Mouse (Mus musculus): ENCODE results near the gene Gpr34. TPM values are rescaled to one million over a fixed set of nuclear protein-coding genes. Genes with fewer than 3 reads are reported as not detected.

Gpr34 gene
- polyA plus RNA-seq, 1 experiment from 2014 or later: 1.8 TPM

DNA sequence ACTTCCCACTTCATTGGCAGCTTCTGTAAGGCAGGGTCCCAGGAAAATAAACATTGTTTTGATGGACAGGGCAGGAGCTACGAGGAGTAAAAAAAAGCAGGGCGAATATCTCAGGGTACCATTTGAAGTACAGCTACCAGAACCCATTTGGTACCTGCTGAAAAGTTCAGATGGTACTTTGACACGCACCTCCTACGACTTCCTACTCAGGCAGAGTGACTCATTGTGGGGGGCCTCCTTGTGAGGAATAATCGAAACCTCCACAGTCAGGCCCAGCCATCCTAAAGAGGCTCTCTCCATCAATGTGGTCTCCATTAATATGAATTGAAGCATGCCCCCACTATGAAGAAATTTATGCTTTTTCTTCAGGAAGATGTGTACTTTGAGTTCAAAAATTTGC is 9.2 kb upstream of the Gpr34 start:
- no peak overlapping the region for H3K4me3 ChIP-seq
- H3K4me2 ChIP-seq: no peak overlapping the region
- peaks cover 4% of the 10 kb centered on the region; the same call in 1 of the 2 replicates for H3K27me3 ChIP-seq (replicated peaks)
- H3K27ac ChIP-seq (replicated peaks): no peak overlapping the region
- H3K9me3 ChIP-seq: no peaks in the 10 kb centered on the region
- H3K36me3 ChIP-seq: no peaks in the 10 kb centered on the region
- H3K4me1 ChIP-seq: no peaks in the 10 kb centered on the region
- WGBS: 77% methylated on average over 5 of the region's 5 CpGs
- ATAC-seq (ENCODE audit: extremely low read depth, insufficient number of reproducible peaks, low FRiP score, low TSS enrichment): no peak
- H3K9ac ChIP-seq: no peak overlapping the region

DNA sequence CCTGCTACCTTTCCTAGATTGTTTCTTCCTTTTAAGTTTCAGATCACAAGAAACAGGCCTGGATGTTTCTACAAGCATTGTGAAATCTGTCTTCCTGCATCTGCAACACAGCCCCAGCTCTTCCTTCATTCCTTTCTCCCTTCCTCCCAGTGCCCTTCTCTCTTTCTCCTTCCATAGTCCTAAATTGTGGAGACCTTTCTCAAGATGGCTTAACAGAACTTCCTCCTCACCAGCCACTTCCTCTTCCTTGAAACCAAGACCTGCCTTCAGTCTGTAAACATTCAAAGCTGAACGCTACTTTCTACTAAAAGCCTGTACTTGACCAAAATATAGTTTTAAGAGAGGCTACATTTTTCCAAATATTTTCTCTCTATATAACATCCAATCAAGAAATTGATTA is 4.5 kb downstream of the Gpr34 start:
- H3K9ac ChIP-seq: no peak overlapping the region
- no peak for ATAC-seq (ENCODE audit: extremely low read depth, insufficient number of reproducible peaks, low FRiP score, low TSS enrichment)
- no peak overlapping the region for H3K27ac ChIP-seq (replicated peaks)
- H3K4me2 ChIP-seq: no peak overlapping the region
- H3K36me3 ChIP-seq: no peaks in the 10 kb centered on the region
- H3K9me3 ChIP-seq: no peaks in the 10 kb centered on the region
- no peak overlapping the region for H3K4me3 ChIP-seq
- 0 out of 2 replicates have a peak, but pooled peaks cover 6% of the 10 kb centered on the region for H3K4me1 ChIP-seq
- H3K27me3 ChIP-seq (replicated peaks): no peaks in the 10 kb centered on the region; the same call in 1 of the 2 replicates
- 72% methylated on average over 1 of the region's 1 CpGs for WGBS

DNA sequence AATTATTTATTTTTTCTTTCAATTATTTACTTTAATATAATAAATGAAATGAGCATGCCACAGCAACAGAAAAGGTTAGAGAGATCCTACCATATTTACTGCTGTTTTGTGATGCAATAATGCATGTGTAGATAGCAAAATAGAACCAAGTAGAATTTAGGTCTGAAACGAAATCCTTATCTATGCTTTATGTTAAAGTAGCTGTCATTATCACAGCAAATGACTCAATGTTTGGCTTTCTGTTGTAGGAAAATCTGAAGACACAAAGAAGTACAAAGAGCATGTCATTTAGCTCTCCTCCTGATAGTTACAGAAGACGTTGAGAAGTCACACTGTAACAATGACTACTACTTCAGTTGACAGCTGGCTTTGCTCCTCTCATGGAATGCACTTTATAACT is 7.0 kb downstream of the Gpr34 start:
- H3K27me3 ChIP-seq (replicated peaks): no peaks in the 10 kb centered on the region; the same call in 1 of the 2 replicates
- H3K9ac ChIP-seq: no peak overlapping the region
- H3K9me3 ChIP-seq: no peaks in the 10 kb centered on the region
- H3K27ac ChIP-seq (replicated peaks): no peak overlapping the region
- 33% methylated on average over 2 of the region's 2 CpGs for WGBS
- no peak overlapping the region for H3K4me2 ChIP-seq
- no peak overlapping the region for H3K4me3 ChIP-seq
- no peaks in the 10 kb centered on the region for H3K36me3 ChIP-seq
- no peak for ATAC-seq (ENCODE audit: extremely low read depth, insufficient number of reproducible peaks, low FRiP score, low TSS enrichment)
- 0 out of 2 replicates have a peak, but pooled peaks cover 6% of the 10 kb centered on the region for H3K4me1 ChIP-seq

DNA sequence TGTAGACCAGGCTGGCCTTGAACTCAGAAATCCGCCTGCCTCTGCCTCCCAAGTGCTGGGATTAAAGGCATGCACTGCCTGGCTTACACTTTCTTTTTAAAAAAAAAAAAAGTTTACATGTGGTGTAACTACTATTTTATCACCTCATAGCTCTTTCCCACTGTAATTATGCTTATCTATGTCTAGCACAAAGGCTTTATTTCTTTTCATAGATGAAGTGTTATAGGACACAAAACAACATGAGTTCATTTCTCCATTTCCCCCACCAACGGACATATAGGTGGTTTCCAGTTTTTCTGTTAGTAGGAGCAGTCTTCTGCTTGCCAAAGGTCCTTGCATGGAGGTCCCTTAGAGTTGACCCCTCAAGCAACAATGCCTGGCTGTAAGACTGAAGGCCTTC is 20.0 kb downstream of the Gpr34 start:
- Histone ChIP-seq H3K9ac (no peak overlapping the region), H3K27ac (replicated peaks) (no peak overlapping the region), H3K4me2 (no peak overlapping the region), H3K4me3 (no peak overlapping the region), H3K4me1 (no peaks in the 10 kb centered on the region), H3K36me3 (no peaks in the 10 kb centered on the region), H3K27me3 (replicated peaks) (0 out of 2 replicates have a peak, but pooled peaks cover 7% of the 10 kb centered on the region), H3K9me3 (no peaks in the 10 kb centered on the region)
- WGBS: 54% methylated on average over 2 of the region's 2 CpGs
- ATAC-seq (ENCODE audit: extremely low read depth, insufficient number of reproducible peaks, low FRiP score, low TSS enrichment): no peak

DNA sequence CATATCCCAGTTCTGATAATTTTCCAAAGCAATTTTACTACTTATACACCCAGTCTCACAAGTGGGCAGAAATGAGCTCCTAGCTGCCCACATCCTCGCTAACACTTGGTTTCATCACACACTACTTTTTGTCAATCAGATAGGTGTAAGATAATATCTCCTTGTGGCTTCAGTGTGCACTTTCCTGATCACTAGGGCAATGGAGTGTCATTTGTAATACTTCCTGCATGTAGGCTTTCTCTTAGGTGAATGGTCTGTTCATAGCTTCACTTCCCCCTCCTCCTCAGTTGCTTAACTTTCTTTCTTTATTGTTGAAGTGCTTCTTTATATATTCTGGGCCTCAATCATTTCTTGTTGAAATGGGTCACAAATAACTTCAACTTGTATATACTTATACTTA is 20.4 kb downstream of the Gpr34 start:
- H3K36me3 ChIP-seq: no peaks in the 10 kb centered on the region
- 0 out of 2 replicates have a peak, but pooled peaks cover 7% of the 10 kb centered on the region for H3K27me3 ChIP-seq (replicated peaks)
- no peak overlapping the region for H3K4me2 ChIP-seq
- H3K27ac ChIP-seq (replicated peaks): no peak overlapping the region
- no peak overlapping the region for H3K9ac ChIP-seq
- H3K4me1 ChIP-seq: no peaks in the 10 kb centered on the region
- 85% methylated on average over 1 of the region's 1 CpGs for WGBS
- no peak for ATAC-seq (ENCODE audit: extremely low read depth, insufficient number of reproducible peaks, low FRiP score, low TSS enrichment)
- H3K4me3 ChIP-seq: no peak overlapping the region
- H3K9me3 ChIP-seq: no peaks in the 10 kb centered on the region

DNA sequence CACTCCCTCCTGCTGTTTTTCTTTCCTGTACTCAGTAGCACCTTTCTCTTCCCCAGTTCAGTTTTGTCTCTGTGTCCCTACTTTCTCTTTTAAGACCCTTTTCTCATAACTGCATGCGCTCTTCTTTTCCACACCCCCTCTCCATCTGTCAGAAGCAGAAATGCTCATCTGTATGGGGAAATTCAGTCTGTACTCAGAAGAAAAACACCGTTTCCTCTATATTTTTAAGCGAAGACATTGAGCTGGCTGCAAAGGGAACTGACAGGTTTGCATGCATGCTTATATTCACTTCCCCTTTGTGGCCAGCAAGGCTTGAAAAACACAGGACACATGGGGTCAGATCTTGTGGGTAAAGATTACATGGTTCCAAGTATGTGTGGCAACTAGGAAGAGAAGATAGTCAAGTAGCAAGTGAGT is 23.1 kb downstream of the Gpr34 start:
- H3K27me3 ChIP-seq (replicated peaks): peaks cover 7% of the 10 kb centered on the region; the same call in 1 of the 2 replicates
- H3K4me2 ChIP-seq: no peak overlapping the region
- WGBS: 74% methylated on average over 3 of the region's 3 CpGs

DNA sequence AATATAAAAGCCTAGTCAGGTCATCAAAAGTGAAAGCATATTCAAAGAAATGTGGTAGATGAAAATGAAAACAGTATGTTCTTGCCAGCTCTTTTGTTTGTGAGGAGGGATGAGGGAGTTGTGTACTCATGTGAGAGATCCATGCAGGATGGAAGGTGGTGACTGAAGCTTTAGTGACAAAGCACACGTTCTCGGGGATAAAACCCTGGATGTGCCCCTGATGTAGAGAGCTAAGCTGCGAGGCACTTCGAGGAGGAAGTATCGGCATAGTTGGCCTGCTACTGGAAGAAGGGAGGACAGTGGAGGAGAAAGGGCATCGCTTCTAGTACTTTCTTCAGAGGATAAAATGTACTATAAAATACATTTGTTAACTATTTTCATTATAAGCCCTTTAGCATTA is 24.0 kb downstream of the Gpr34 start:
- ATAC-seq (ENCODE audit: extremely low read depth, insufficient number of reproducible peaks, low FRiP score, low TSS enrichment): no peak

More for the DNA sequence above, 23.1 kb downstream of the Gpr34 start:
- no peak for ATAC-seq (ENCODE audit: extremely low read depth, insufficient number of reproducible peaks, low FRiP score, low TSS enrichment)
- H3K27ac ChIP-seq (replicated peaks): no peak overlapping the region
- H3K4me1 ChIP-seq: no peaks in the 10 kb centered on the region
- H3K4me3 ChIP-seq: no peak overlapping the region
- no peak overlapping the region for H3K9ac ChIP-seq
- no peaks in the 10 kb centered on the region for H3K36me3 ChIP-seq
- no peaks in the 10 kb centered on the region for H3K9me3 ChIP-seq

DNA sequence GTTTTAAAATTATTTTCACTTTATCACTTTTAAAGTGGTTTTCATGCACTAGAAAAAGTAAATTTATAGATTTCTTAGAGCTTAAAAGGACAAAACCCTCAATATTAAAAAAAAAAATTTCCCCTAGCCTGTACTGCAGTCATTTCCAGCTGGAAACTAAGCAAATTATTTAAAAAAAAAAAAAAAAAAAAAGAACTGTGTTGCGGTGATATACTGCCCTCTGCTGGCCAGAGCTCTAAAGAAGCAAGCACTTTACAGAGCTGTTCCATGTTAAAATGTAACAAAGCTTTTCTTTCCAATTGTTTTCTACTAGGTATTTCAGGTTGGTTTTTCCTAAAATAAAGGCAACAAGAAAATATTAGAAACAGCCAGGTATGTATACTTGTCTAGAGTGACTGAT is 24.8 kb downstream of the Gpr34 start:
- ATAC-seq (ENCODE audit: extremely low read depth, insufficient number of reproducible peaks, low FRiP score, low TSS enrichment): no peak
- Histone ChIP-seq H3K4me2 (no peak overlapping the region), H3K4me1 (no peaks in the 10 kb centered on the region), H3K4me3 (no peak overlapping the region), H3K27ac (replicated peaks) (no peak overlapping the region), H3K36me3 (no peaks in the 10 kb centered on the region), H3K9ac (no peak overlapping the region), H3K9me3 (no peaks in the 10 kb centered on the region), H3K27me3 (replicated peaks) (peaks cover 7% of the 10 kb centered on the region; the same call in 1 of the 2 replicates)
- WGBS: 0% methylated on average over 1 of the region's 1 CpGs

More for the DNA sequence above, 24.0 kb downstream of the Gpr34 start:
- H3K4me3 ChIP-seq: no peak overlapping the region
- H3K4me1 ChIP-seq: no peaks in the 10 kb centered on the region
- no peak overlapping the region for H3K4me2 ChIP-seq
- H3K9ac ChIP-seq: no peak overlapping the region
- peaks cover 7% of the 10 kb centered on the region; the same call in 1 of the 2 replicates for H3K27me3 ChIP-seq (replicated peaks)
- H3K27ac ChIP-seq (replicated peaks): no peak overlapping the region
- WGBS: 71% methylated on average over 6 of the region's 6 CpGs
- H3K36me3 ChIP-seq: no peaks in the 10 kb centered on the region
- no peaks in the 10 kb centered on the region for H3K9me3 ChIP-seq

DNA sequence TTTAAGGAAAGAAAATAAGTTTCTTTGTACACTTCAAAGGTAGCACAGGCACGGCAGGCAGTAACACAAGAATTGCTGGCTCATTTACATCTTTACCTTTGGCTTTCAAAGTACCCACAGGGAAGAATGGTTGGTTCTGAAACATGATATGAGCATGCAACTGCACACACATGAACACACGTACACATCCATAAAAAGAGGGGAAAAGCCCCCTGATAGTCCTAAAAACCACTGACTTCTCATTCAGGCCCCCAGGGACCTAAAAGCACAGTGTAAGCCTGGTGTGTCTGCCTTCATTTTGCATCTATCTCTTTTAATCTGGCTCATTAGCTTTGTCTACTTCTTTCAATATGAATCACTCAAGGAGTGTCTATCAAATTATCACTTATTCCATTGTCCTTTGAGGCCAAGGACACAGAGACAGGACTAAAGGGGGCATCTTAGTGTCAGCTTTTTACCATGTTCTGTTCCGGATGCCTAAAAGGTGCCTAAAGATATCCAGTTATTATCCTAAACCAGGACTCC is 26.8 kb downstream of the Gpr34 start:
- ATAC-seq (ENCODE audit: extremely low read depth, insufficient number of reproducible peaks, low FRiP score, low TSS enrichment): no peak
- H3K27ac ChIP-seq (replicated peaks): no peak overlapping the region
- H3K4me1 ChIP-seq: no peaks in the 10 kb centered on the region
- no peak overlapping the region for H3K9ac ChIP-seq
- H3K9me3 ChIP-seq: no peaks in the 10 kb centered on the region
- H3K27me3 ChIP-seq (replicated peaks): peaks cover 7% of the 10 kb centered on the region; the same call in 1 of the 2 replicates
- WGBS: 79% methylated on average over 3 of the region's 3 CpGs
- no peak overlapping the region for H3K4me3 ChIP-seq
- H3K4me2 ChIP-seq: no peak overlapping the region
- no peaks in the 10 kb centered on the region for H3K36me3 ChIP-seq

DNA sequence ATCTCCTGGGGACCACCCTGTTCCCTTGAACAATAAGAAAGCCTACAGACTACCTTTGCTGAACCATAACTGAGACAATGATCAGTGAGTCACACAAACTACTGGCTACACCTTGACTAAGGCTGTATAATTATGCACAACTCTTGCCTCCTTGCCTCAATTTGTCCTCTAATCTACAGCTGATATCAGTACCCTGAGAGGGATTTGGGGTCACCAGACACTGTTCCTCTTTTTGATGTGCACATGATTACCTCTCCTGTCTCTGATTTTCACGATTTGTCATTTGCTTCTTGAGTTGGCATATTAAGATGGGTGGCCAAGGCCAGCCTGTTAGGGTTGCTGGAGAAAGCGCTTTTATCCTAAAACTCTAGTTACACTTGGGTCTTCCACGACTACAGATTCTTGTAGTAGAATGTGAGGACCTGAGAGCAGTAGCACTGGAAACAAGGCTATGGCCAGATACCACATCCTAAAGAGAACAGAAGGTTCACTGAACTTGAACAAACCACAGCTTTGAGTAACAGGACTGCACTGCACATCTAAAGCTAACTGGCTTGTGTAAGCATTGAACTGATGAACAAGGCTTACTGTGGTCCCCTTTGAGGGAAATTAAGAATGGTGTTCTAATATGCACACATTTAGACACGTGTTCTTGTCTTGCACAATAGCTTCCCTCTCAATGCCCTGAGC is 27.5 kb downstream of the Gpr34 start:
- H3K4me1 ChIP-seq: no peaks in the 10 kb centered on the region
- no peaks in the 10 kb centered on the region for H3K9me3 ChIP-seq
- peaks cover 7% of the 10 kb centered on the region; the same call in 1 of the 2 replicates for H3K27me3 ChIP-seq (replicated peaks)
- 77% methylated on average over 4 of the region's 4 CpGs for WGBS
- no peak overlapping the region for H3K9ac ChIP-seq
- H3K27ac ChIP-seq (replicated peaks): no peak overlapping the region
- H3K36me3 ChIP-seq: no peaks in the 10 kb centered on the region
- no peak overlapping the region for H3K4me2 ChIP-seq
- H3K4me3 ChIP-seq: no peak overlapping the region
- ATAC-seq (ENCODE audit: extremely low read depth, insufficient number of reproducible peaks, low FRiP score, low TSS enrichment): no peak

DNA sequence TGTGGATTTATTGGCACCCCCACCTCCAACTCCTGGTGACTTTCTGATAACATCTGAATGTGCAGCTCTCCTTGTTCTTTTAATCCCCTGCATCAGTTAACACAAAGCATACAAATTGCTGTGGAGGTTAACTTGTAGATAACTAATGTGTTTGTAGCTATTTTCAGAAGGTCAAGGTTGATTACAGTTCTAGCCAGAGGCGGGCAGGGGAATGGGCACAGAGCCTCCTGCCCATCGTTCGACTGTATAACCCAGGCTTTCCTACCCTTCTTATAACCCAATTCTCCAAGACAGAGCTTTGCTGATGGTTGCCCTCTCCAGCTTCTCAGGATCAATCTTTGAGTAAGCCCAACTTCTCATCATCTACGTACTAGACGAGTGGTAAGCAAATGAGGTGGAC is 29.2 kb downstream of the Gpr34 start, which contains the start of gene Gpr82:
Gene Gpr82 (plus strand): TSS at position 301 of the 400 bp plus-strand sequence.
- ATAC-seq (ENCODE audit: extremely low read depth, insufficient number of reproducible peaks, low FRiP score, low TSS enrichment): no peak
- Histone ChIP-seq H3K36me3 (no peaks in the 10 kb centered on the region), H3K9me3 (no peaks in the 10 kb centered on the region), H3K27me3 (replicated peaks) (no peaks in the 10 kb centered on the region; the same call in 1 of the 2 replicates), H3K9ac (no peak within 1 kb of the TSS), H3K4me1 (no peaks in the 10 kb centered on the region), H3K4me2 (no peak within 1 kb of the TSS), H3K4me3 (no peak within 1 kb of the TSS), H3K27ac (replicated peaks) (no peak within 1 kb of the TSS)
- 78% methylated on average over 5 of the region's 5 CpGs for WGBS

DNA sequence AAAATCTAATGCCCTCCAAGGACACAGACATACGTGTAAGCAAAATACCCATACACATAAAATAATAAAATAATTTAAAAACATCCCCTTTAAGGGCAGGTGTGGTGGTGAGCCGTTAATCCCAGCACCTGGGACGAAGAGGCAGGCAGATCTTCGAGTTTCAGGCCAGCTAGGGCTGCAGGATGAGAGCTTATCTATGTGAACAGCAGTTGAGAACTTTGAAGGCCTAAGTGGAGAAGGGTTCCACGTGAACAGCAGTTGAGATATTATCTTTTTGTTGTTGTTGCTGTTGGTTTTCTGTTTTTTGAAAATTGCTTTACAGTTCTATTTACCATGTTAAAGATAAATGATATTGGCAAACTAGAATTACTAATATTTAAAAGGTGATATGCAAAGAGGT is 37.0 kb downstream of the Gpr34 start:
- WGBS: 53% methylated on average over 5 of the region's 5 CpGs
- no peak for ATAC-seq (ENCODE audit: extremely low read depth, insufficient number of reproducible peaks, low FRiP score, low TSS enrichment)

More for the DNA sequence above, 37.0 kb downstream of the Gpr34 start:
- H3K4me3 ChIP-seq: no peak overlapping the region
- no peak overlapping the region for H3K9ac ChIP-seq
- no peak overlapping the region for H3K27ac ChIP-seq (replicated peaks)
- no peaks in the 10 kb centered on the region for H3K27me3 ChIP-seq (replicated peaks)
- H3K4me1 ChIP-seq: no peaks in the 10 kb centered on the region
- H3K4me2 ChIP-seq: no peak overlapping the region
- H3K36me3 ChIP-seq: no peaks in the 10 kb centered on the region
- no peaks in the 10 kb centered on the region for H3K9me3 ChIP-seq
